Mouse (Mus musculus): Measurements from ENCODE around the gene Pigg. TPM values are rescaled to one million over a fixed set of nuclear protein-coding genes. Genes with fewer than 3 reads are reported as not detected.
A peak's percentile ranks its signal among the peaks of the same experiment; 100 is the strongest.
"Not testable (repeated sequence)": the region's sequence is repeated elsewhere in the genome, so short reads cannot be mapped to it uniquely, and the experiment has no call there.

The Pigg gene
- total RNA-seq (2014; fragmentation: Nextera tagmentation): 6.2 and 8.8 TPM in 2 replicates
- total RNA-seq (2017): 10.8 and 11.0 TPM in 2 replicates

DNA sequence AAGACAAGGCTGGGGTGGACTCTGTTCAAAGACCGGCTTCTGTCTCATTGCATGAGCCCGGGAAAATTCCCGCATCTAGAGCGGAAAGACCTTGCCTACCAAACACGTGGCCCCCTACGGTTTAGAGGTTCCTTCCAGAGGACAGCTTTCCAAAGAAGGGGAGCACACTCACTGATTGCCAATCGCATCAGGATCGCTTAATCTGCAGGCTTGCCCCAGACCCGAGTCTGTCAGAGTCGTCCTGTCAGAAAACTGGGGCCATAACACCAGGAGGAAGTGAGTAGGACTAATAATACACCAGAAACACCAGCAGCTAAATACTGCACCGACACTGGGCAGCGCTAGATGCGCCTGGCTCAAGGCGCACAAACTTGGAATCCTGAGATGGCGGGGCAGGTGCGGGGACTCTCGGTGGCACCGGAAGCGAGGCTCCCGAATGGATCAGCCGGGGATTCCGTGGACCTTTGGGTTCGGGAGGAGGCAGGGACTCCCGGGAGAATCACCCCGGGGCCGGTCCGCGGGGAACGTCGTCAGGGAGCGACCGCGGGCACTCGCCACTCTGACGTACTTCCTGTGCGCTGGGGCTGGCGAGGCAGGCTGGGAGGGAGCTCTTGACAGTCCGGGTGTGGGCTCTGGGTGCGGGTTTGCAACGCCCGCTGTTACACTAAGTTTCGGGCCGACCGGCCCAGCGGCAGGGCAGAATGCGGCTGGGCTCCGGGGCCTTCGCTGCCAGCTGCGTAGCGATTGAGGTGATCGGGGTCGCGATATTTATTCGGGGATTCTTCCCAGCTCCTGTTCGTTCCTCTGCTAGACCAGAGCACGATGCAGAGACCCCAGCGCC, at the start of gene Pigg:
TSS of gene Pigg (plus strand) at position 386 of the 841 bp plus-strand sequence.
- peak; percentile 97 for ATAC-seq (replicated peaks; ENCODE audit: low FRiP score, low TSS enrichment, poor library complexity, severe bottlenecking)

GRCm38 (mm10) chr5:108262722-108263121, 49.7 kb upstream of the Pigg start:
- peak; percentile 97 for ATAC-seq (replicated peaks; ENCODE audit: low FRiP score, low TSS enrichment, poor library complexity, severe bottlenecking)

GRCm38 (mm10) chr5:108263785-108264184, 48.6 kb upstream of the Pigg start:
- not testable (repeated sequence) for ATAC-seq (replicated peaks; ENCODE audit: low FRiP score, low TSS enrichment, poor library complexity, severe bottlenecking)

GRCm38 (mm10) chr5:108266990-108267389, 45.4 kb upstream of the Pigg start:
- ATAC-seq (replicated peaks; ENCODE audit: low FRiP score, low TSS enrichment, poor library complexity, severe bottlenecking): no peak

GRCm38 (mm10) chr5:108268127-108269062, 44.0 kb upstream of the Pigg start, which contains the start of gene Dr1:
Gene Dr1 (plus strand): TSS chr5:108268897.
- ATAC-seq (replicated peaks; ENCODE audit: low FRiP score, low TSS enrichment, poor library complexity, severe bottlenecking): peak; percentile 70

DNA sequence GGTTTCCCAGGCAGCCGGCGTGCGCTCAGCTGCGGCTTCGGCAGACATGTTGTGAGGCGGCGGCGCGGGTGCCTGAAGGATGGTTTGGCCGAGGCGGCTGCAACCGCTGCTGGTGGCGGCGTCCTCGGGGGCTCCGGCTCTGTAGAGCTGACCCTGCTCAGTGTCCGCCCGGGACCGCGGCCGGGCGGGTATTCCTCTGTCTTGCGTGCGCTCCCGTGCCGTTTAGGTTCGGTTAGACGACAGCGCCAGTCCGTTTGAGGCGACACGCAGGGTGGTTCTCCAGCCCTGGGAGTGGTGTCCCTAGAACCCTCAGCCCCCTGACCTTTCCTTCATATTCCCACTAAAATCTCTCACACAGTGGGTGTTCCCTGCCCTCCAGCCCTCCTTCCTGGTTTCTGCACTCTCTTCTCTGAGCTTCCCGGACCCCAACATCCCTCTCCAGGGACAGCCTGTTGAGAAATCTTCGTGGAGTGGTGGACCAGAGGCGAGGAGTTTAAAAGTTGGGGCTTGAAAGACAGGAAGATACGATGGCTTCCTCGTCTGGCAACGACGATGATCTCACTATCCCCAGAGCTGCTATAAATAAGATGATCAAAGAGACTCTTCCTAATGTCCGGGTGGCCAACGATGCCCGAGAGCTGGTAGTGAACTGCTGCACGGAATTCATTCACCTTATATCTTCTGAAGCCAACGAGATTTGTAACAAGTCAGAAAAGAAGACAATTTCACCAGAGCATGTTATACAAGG, 43.2 kb upstream of the Pigg start:
- no peak for ATAC-seq (replicated peaks; ENCODE audit: low FRiP score, low TSS enrichment, poor library complexity, severe bottlenecking)

GRCm38 (mm10) chr5:108269811-108270151, 42.6 kb upstream of the Pigg start:
- no peak for ATAC-seq (replicated peaks; ENCODE audit: low FRiP score, low TSS enrichment, poor library complexity, severe bottlenecking)

GRCm38 (mm10) chr5:108270415-108270814, 42.0 kb upstream of the Pigg start:
- no peak for ATAC-seq (replicated peaks; ENCODE audit: low FRiP score, low TSS enrichment, poor library complexity, severe bottlenecking)

- not testable (repeated sequence) for ATAC-seq (replicated peaks; ENCODE audit: low FRiP score, low TSS enrichment, poor library complexity, severe bottlenecking)
Measured at GRCm38 (mm10) chr5:108271345-108271744, 41.1 kb upstream of the Pigg start.

GRCm38 (mm10) chr5:108286957-108287356, 25.5 kb upstream of the Pigg start:
- no peak for ATAC-seq (replicated peaks; ENCODE audit: low FRiP score, low TSS enrichment, poor library complexity, severe bottlenecking)

DNA sequence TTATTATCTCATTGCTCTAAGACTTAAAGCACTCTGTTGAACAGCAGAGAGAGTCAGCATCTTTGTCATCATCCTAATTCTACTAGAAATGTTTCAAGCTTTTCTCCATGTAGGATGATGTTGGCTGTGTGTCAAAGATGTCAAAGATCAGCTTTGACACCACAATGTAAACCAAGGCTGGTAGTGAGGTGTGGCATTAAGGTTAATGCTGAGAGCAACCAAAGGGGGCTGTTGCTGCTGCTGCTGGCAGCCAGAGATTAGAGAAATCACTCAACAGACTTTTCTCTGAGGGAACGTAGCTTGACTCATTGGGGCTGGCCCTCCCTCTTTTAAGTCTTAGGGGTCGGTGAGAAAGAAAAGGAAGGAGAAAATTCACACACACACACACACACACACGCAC, 10.8 kb upstream of the Pigg start:
- ATAC-seq (replicated peaks; ENCODE audit: low FRiP score, low TSS enrichment, poor library complexity, severe bottlenecking): peak; percentile 74; the same call in 1 of the 2 replicates

DNA sequence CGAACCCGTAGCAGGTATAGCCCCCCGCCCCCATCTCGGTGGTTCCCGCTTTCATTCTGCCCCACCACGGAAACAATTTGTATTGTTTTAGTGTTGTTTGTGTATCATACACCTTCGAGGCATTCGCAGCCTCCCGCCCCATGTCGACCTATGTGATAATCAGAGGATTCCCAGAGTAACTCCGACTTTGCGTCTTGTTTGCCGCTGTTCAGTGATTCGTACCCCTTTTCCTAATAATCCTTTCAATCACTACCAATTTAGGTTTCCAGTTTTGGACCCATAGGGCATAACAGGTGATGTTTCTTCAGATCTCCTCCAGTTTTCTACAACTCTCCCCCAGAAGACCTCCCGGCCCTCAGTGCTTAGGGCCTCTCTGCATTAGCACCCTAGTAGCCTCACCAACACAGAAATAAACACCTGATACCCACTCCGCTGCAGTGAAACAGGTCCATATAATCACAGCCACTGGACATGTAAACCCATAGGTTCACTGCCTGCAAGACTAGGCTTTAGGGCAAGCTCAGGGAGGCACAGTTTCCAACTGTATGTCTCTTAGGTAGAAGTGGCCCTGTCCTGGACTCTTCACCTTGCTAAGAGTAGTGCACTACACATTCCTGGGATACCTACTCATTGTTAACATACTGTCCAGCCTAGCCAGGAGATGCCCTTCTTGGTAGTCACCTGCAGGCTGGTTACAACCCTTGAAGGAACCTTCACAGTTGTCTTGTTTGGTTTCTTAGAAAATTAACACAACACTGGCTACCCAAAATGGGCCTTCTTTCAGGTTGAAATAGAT, 854 bp downstream of the Pigg start:
- no peak for ATAC-seq (replicated peaks; ENCODE audit: low FRiP score, low TSS enrichment, poor library complexity, severe bottlenecking)

GRCm38 (mm10) chr5:108331051-108331450, 18.6 kb downstream of the Pigg start:
- no peak for ATAC-seq (replicated peaks; ENCODE audit: low FRiP score, low TSS enrichment, poor library complexity, severe bottlenecking)

GRCm38 (mm10) chr5:108337385-108337784, 25.0 kb downstream of the Pigg start:
- ATAC-seq (replicated peaks; ENCODE audit: low FRiP score, low TSS enrichment, poor library complexity, severe bottlenecking): peak; percentile 65

DNA sequence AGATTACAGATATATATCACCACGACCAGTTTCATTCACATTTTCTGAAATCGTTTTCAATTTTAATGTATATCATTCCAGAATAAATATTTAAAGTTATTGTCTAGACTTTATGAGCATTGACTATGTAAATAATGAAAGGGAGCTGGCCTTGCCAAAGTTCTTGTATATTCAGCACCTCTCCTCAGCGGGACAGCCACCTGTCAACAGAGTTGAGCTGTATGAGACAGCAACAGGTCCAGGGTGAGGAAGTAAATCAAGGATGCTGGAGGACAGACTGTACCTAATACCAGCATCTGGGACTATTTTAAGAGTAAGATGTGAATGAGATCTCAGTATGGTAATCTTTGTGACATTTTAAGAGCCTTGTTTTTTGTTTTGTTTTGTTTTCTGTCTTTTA, 25.6 kb downstream of the Pigg start:
- 0 out of 2 replicates have a peak, but pooled peaks have one; percentile 43 for ATAC-seq (replicated peaks; ENCODE audit: low FRiP score, low TSS enrichment, poor library complexity, severe bottlenecking)

DNA sequence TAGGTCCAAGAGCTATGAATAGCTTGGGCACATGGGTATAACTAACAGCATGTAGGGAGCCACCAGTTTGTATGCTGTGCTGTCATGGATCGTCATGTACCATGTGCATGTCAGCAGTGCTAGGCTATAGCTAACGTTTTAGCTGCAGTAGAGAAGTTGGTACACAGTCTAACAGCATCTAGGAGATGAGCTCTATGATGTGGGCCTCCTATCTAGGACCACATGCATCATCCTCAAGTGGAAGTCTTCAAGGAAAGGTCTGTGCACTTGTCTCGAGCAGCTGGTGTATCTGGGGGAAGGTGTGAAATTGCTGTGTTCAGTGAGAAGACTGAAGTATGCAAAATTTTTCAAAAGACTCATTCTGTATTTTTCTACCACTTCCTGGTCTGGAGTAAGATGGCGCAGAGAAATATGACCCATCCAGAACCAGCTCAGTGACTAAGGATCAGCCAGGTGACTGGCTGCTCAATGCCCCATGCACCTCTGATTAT, 31.3 kb downstream of the Pigg start:
- ATAC-seq (replicated peaks; ENCODE audit: low FRiP score, low TSS enrichment, poor library complexity, severe bottlenecking): no peak

- peak; percentile 97 for ATAC-seq (replicated peaks; ENCODE audit: low FRiP score, low TSS enrichment, poor library complexity, severe bottlenecking)
Measured at GRCm38 (mm10) chr5:108345313-108346071, 33.1 kb downstream of the Pigg start.

GRCm38 (mm10) chr5:108347843-108348242, 35.4 kb downstream of the Pigg start:
- no peak for ATAC-seq (replicated peaks; ENCODE audit: low FRiP score, low TSS enrichment, poor library complexity, severe bottlenecking)
